Mouse (Mus musculus): ENCODE data around the gene Kat14.

DNA sequence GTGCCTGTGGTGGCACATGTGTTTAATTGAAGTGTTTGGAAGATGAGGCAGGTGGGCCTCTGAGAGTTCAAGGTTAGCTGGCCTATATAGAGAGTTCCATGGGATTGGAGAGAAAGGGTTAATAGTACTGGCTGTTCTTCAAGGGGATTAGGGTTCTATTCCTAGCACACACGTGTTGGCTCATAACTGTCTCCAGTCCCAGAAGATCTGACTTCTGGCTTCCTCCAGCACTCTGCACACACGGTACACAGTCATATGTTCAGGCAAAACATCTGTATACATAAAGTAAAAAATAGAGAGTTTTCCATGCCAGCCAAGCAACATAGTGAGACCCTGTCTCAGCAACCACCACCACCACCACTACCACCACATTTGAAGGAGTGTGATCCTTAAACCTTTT, 17.5 kb downstream of the Kat14 start:
- TF ChIP-seq CTCF (conservative IDR thresholded peaks at IDR 0.05; ENCODE audit: insufficient read depth, insufficient read length, low read depth, low read length) (no peak), POLR2A (IDR thresholded peaks at IDR 0.05; ENCODE audit: low read depth, low read length) (no peak)
